Mouse (Mus musculus) heart, adult 10 weeks (tissue): ENCODE data around the gene Tmprss11d. TPM values are rescaled to one million over a fixed set of nuclear protein-coding genes. Genes with fewer than 3 reads are reported as not detected.

ENCODE experiments used
- polyA plus RNA-seq: library from polyadenylated mRNA; stranded (reverse); fragments of 350-450 nt; fragmentation: Illumina TruSeq; extraction: RNeasy Lipid Tissue Mini Kit (QIAGEN cat#74804); gene quantifications from one replicate; pipeline ENCODE4 v1.2.3, GENCODE M21; 2014; ENCODE audit warnings: low read depth, low replicate concordance

Gene Tmprss11d
- not detected for polyA plus RNA-seq

DNA sequence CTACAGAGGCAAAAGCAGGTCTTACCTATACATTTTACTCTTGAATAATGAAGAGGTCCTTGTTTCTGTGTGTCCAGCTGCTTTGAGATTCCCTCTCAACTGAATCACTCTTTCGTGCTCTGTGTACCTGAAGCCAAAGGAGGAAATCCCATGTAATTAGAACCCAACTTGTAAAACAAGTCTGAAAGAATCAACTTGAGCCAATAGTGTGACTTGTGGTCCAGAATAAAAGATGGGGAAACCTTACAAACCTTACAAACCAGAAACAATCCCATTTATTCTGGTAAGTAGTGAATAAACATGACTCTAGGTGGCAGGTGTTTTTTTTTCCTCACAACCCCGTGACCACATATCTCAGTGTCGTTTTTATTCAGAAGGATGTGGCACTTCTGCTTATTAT, at the start of gene Tmprss11d:
Gene Tmprss11d (minus strand): TSS at position 101 of the 400 bp plus-strand sequence.

GRCm38 (mm10) chr5:86289208-86289607, 84.0 kb downstream of the Tmprss11d start, which contains the start of gene Tmprss11c:
Gene Tmprss11c (minus strand): TSS chr5:86289308.

Other genes with a start within 250 kb of the Tmprss11d start
- gene Uba6, start 200.6 kb downstream of the Tmprss11d start, polyA plus RNA-seq, result 5.4 TPM
- 0.31 TPM for gene Gnrhr, start 175.5 kb downstream of the Tmprss11d start, polyA plus RNA-seq
- gene Tmprss11c, start 84.1 kb downstream of the Tmprss11d start, polyA plus RNA-seq, result not detected
- not detected for gene Tmprss11a, start 95.6 kb upstream of the Tmprss11d start, polyA plus RNA-seq
- gene Tmprss11g, start 145.2 kb upstream of the Tmprss11d start, polyA plus RNA-seq, result not detected